Mouse (Mus musculus) kidney, embryonic 15.5 days (tissue): ENCODE measurements around the gene Brd1. TPM values are rescaled to one million over a fixed set of nuclear protein-coding genes. Genes with fewer than 3 reads are reported as not detected.

Experiments
- ATAC-seq: fragments of 200-750 bp; cut with Nextera tagmentation; replicated peaks from 2 replicates; pipeline ENCODE4 v1.8.0; 2017; ENCODE audit warnings: moderate TSS enrichment; ENCODE audit not compliant: low FRiP score
- H3K27ac ChIP-seq: fragments of 300-500 bp; sonication (generic); 2 replicates; pipeline ENCODE4 v1.5.1; 2015; ENCODE audit warnings: mild to moderate bottlenecking, inconsistent platforms
- H3K27me3 ChIP-seq: fragments of 300-500 bp; sonication (generic); 2 replicates; pipeline ENCODE4 v1.6.1; 2015; ENCODE audit warnings: inconsistent platforms
- H3K36me3 ChIP-seq: fragments of 300-500 bp; sonication (generic); 2 replicates; pipeline ENCODE4 v1.6.1; 2015; ENCODE audit warnings: inconsistent platforms
- H3K4me1 ChIP-seq: fragments of 300-500 bp; sonication (generic); 2 replicates; pipeline ENCODE4 v1.6.1; 2015; ENCODE audit warnings: inconsistent platforms
- H3K4me2 ChIP-seq: fragments of 300-500 bp; sonication (generic); 2 replicates; pipeline ENCODE4 v1.6.1; 2015; ENCODE audit warnings: moderate library complexity, mild to moderate bottlenecking, inconsistent platforms
- H3K4me3 ChIP-seq: fragments of 300-500 bp; sonication (generic); replicated peaks from 2 replicates; pipeline ENCODE4 v1.5.1; 2015; ENCODE audit warnings: mild to moderate bottlenecking, inconsistent platforms
- H3K9ac ChIP-seq: fragments of 300-500 bp; sonication (generic); 2 replicates; pipeline ENCODE4 v1.6.1; 2015; ENCODE audit warnings: mild to moderate bottlenecking, inconsistent platforms
- H3K9me3 ChIP-seq: fragments of 300-500 bp; sonication (generic); replicated peaks from 2 replicates; pipeline ENCODE4 v1.6.1; 2016; ENCODE audit warnings: inconsistent platforms
- WGBS: fragments of 180-500 bp; shearing (Covaris S2); methylation state at CpG from one replicate; pipeline ENCODE4 v1.1.7; 2015; ENCODE audit warnings: mixed read lengths; 5-methylcytosine and 5-hydroxymethylcytosine counted together
- polyA plus RNA-seq: library from polyadenylated mRNA; unstranded; fragments of >200 nt; fragmentation: Nextera tagmentation; extraction: Ambion mirVana; gene quantifications from 2 replicates; pipeline ENCODE4 v1.2.1, GENCODE M21; 2015

Gene Brd1
- polyA plus RNA-seq, 1 experiment from 2014 or later: 21.1 TPM

GRCm38 (mm10) chr15:88677568-88677967, 56.5 kb downstream of the Brd1 start:
- H3K4me1 ChIP-seq: no peaks in the 10 kb centered on the region
- H3K36me3 ChIP-seq: no peaks in the 10 kb centered on the region
- no peak overlapping the region for H3K4me3 ChIP-seq
- 82% methylated on average over 5 of the region's 5 CpGs for WGBS
- H3K9me3 ChIP-seq: no peaks in the 10 kb centered on the region
- H3K27ac ChIP-seq: no peak overlapping the region
- no peak overlapping the region for H3K9ac ChIP-seq
- ATAC-seq: no peak
- H3K27me3 ChIP-seq: no peaks in the 10 kb centered on the region
- no peak overlapping the region for H3K4me2 ChIP-seq

GRCm38 (mm10) chr15:88675998-88676397, 58.0 kb downstream of the Brd1 start:
- Histone ChIP-seq H3K27ac (no peak overlapping the region), H3K9ac (no peak overlapping the region), H3K9me3 (no peaks in the 10 kb centered on the region), H3K36me3 (no peaks in the 10 kb centered on the region), H3K4me2 (no peak overlapping the region), H3K4me1 (no peaks in the 10 kb centered on the region), H3K4me3 (no peak overlapping the region), H3K27me3 (no peaks in the 10 kb centered on the region)
- WGBS: 69% methylated on average over 5 of the region's 5 CpGs
- no peak for ATAC-seq

- Histone ChIP-seq H3K4me1 (no peaks in the 10 kb centered on the region), H3K4me2 (no peak overlapping the region), H3K27ac (no peak overlapping the region), H3K9ac (no peak overlapping the region), H3K4me3 (no peak overlapping the region), H3K9me3 (no peaks in the 10 kb centered on the region), H3K27me3 (no peaks in the 10 kb centered on the region), H3K36me3 (no peaks in the 10 kb centered on the region)
- ATAC-seq: no peak
- 85% methylated on average over 2 of the region's 2 CpGs for WGBS
Measured at GRCm38 (mm10) chr15:88668693-88669092, 65.3 kb downstream of the Brd1 start.

- Histone ChIP-seq H3K4me1 (no peaks in the 10 kb centered on the region), H3K36me3 (no peaks in the 10 kb centered on the region), H3K4me2 (no peak overlapping the region), H3K4me3 (no peak overlapping the region), H3K9me3 (no peaks in the 10 kb centered on the region), H3K9ac (no peak overlapping the region), H3K27me3 (peaks cover 10% of the 10 kb centered on the region), H3K27ac (no peak overlapping the region)
- WGBS: 80% methylated on average over 3 of the region's 3 CpGs
- ATAC-seq: no peak
Measured at GRCm38 (mm10) chr15:88667653-88668052, 66.4 kb downstream of the Brd1 start.

GRCm38 (mm10) chr15:88665846-88666245, 68.2 kb downstream of the Brd1 start:
- 80% methylated on average over 4 of the region's 4 CpGs for WGBS
- H3K27me3 ChIP-seq: peaks cover 18% of the 10 kb centered on the region
- ATAC-seq: no peak
- peaks cover 4% of the 10 kb centered on the region; the same call in 1 of the 2 replicates for H3K4me1 ChIP-seq
- H3K4me3 ChIP-seq: no peak overlapping the region
- H3K9ac ChIP-seq: no peak overlapping the region
- no peaks in the 10 kb centered on the region for H3K36me3 ChIP-seq
- H3K27ac ChIP-seq: no peak overlapping the region
- no peak overlapping the region for H3K4me2 ChIP-seq
- H3K9me3 ChIP-seq: no peaks in the 10 kb centered on the region

GRCm38 (mm10) chr15:88663041-88663440, 71.0 kb downstream of the Brd1 start:
- Histone ChIP-seq H3K4me1 (peaks cover 4% of the 10 kb centered on the region; the same call in 1 of the 2 replicates), H3K27me3 (peaks cover 18% of the 10 kb centered on the region), H3K4me3 (no peak overlapping the region), H3K36me3 (no peaks in the 10 kb centered on the region), H3K9me3 (no peaks in the 10 kb centered on the region), H3K27ac (no peak overlapping the region), H3K4me2 (no peak overlapping the region), H3K9ac (no peak overlapping the region)
- 37% methylated on average over 11 of the region's 11 CpGs for WGBS
- ATAC-seq: no peak

- Histone ChIP-seq H3K4me1 (peaks cover 4% of the 10 kb centered on the region; the same call in 1 of the 2 replicates), H3K9ac (no peak overlapping the region), H3K4me2 (peak overlapping the region; percentile 41), H3K4me3 (no peak overlapping the region), H3K9me3 (no peaks in the 10 kb centered on the region), H3K36me3 (no peaks in the 10 kb centered on the region), H3K27me3 (peaks cover 18% of the 10 kb centered on the region), H3K27ac (no peak overlapping the region)
- ATAC-seq: no peak
- WGBS: 6% methylated on average over 22 of the region's 22 CpGs
Measured at GRCm38 (mm10) chr15:88662111-88662850, 71.8 kb downstream of the Brd1 start.

GRCm38 (mm10) chr15:88661654-88662053, 72.4 kb downstream of the Brd1 start:
- no peak overlapping the region for H3K4me3 ChIP-seq
- WGBS: 62% methylated on average over 3 of the region's 3 CpGs

GRCm38 (mm10) chr15:88652006-88652405, 82.0 kb downstream of the Brd1 start:
- H3K36me3 ChIP-seq: no peaks in the 10 kb centered on the region
- H3K27ac ChIP-seq: no peak overlapping the region
- no peaks in the 10 kb centered on the region for H3K4me1 ChIP-seq
- no peak overlapping the region for H3K9ac ChIP-seq
- no peak for ATAC-seq
- no peak overlapping the region for H3K4me2 ChIP-seq
- no peaks in the 10 kb centered on the region for H3K9me3 ChIP-seq
- no peak overlapping the region for H3K4me3 ChIP-seq
- H3K27me3 ChIP-seq: peaks cover 12% of the 10 kb centered on the region
- WGBS: 52% methylated on average over 5 of the region's 5 CpGs

More at GRCm38 (mm10) chr15:88661654-88662053, 72.4 kb downstream of the Brd1 start:
- no peak overlapping the region for H3K4me2 ChIP-seq
- ATAC-seq: no peak
- H3K9ac ChIP-seq: no peak overlapping the region
- no peak overlapping the region for H3K27ac ChIP-seq
- peaks cover 4% of the 10 kb centered on the region; the same call in 1 of the 2 replicates for H3K4me1 ChIP-seq
- no peaks in the 10 kb centered on the region for H3K9me3 ChIP-seq
- no peaks in the 10 kb centered on the region for H3K36me3 ChIP-seq
- peaks cover 18% of the 10 kb centered on the region for H3K27me3 ChIP-seq

- 22% methylated on average over 13 of the region's 13 CpGs for WGBS
- Histone ChIP-seq H3K9me3 (no peaks in the 10 kb centered on the region), H3K27ac (no peak overlapping the region), H3K4me2 (no peak overlapping the region), H3K4me3 (no peak overlapping the region), H3K36me3 (no peaks in the 10 kb centered on the region), H3K27me3 (peaks cover 12% of the 10 kb centered on the region), H3K9ac (no peak overlapping the region), H3K4me1 (no peaks in the 10 kb centered on the region)
- ATAC-seq: no peak
Measured at GRCm38 (mm10) chr15:88651019-88651418, 83.0 kb downstream of the Brd1 start.
